Mouse (Mus musculus): ENCODE data around the gene Rora. TPM values are rescaled to one million over a fixed set of nuclear protein-coding genes. Genes with fewer than 3 reads are reported as not detected.

The Rora gene
- polyA plus RNA-seq, 1 experiment from 2014 or later, result 12.3 TPM

- H3K9me3 ChIP-seq (ENCODE audit: control insufficient read depth, low read length), result no peaks in the 10 kb centered on the region
- H3K9ac ChIP-seq (ENCODE audit: low read depth, low read length), result no peak overlapping the region
- no peak overlapping the region for H3K27ac ChIP-seq (replicated peaks; ENCODE audit: low read depth, low read length)
- DNase-seq (ENCODE audit: low spot score) (no peak), ATAC-seq (ENCODE audit: low read depth) (no peak)
- H3K27me3 ChIP-seq (replicated peaks; ENCODE audit: control insufficient read depth, insufficient read depth, low read length), result no peaks in the 10 kb centered on the region
- 45% methylated on average over 7 of the region's 7 CpGs for WGBS
- H3K4me1 ChIP-seq (ENCODE audit: control insufficient read depth, insufficient read depth, low read length), result no peaks in the 10 kb centered on the region
- H3K4me3 ChIP-seq (ENCODE audit: low read depth, low read length), result no peak overlapping the region
- H3K36me3 ChIP-seq (ENCODE audit: control insufficient read depth, insufficient read depth, low read length), result no peaks in the 10 kb centered on the region
- H3K4me2 ChIP-seq (ENCODE audit: low read depth, low read length), result no peak overlapping the region
These were observed 617.3 kb downstream of the Rora start for GRCm38 (mm10) chr9:69270931-69271330.

DNA sequence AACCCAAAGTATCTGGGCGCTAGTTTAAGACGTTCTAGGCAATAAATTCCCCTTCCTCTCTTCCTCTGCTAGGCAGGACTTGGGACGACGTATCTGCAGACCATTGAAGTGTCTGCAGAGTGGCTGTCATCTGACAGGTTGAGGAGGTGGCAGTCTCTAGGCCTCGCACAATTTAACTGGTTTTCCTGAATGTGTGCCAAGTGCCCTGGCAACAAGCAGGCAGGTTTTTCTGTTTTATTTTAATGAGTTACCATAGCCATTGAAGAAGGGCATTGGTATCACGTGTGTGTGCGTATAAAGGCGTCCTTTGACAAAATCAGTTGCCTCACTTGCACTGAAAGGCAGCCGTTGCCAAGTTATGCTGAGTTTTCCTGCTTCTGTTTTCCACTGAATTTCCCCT lies 619.3 kb downstream of the Rora start:
- Histone ChIP-seq H3K27ac (replicated peaks; ENCODE audit: low read depth, low read length) (no peak overlapping the region), H3K4me1 (ENCODE audit: control insufficient read depth, insufficient read depth, low read length) (no peaks in the 10 kb centered on the region), H3K4me2 (ENCODE audit: low read depth, low read length) (no peak overlapping the region), H3K36me3 (ENCODE audit: control insufficient read depth, insufficient read depth, low read length) (no peaks in the 10 kb centered on the region), H3K9ac (ENCODE audit: low read depth, low read length) (no peak overlapping the region), H3K4me3 (ENCODE audit: low read depth, low read length) (no peak overlapping the region), H3K9me3 (ENCODE audit: control insufficient read depth, low read length) (no peaks in the 10 kb centered on the region), H3K27me3 (replicated peaks; ENCODE audit: control insufficient read depth, insufficient read depth, low read length) (no peaks in the 10 kb centered on the region)
- WGBS, result 78% methylated on average over 9 of the region's 9 CpGs
- no peak for ATAC-seq (ENCODE audit: low read depth)
- peak; percentile 18 for DNase-seq (ENCODE audit: low spot score)

GRCm38 (mm10) chr9:69274766-69275485 lies 621.3 kb downstream of the Rora start:
- Histone ChIP-seq H3K27me3 (replicated peaks; ENCODE audit: control insufficient read depth, insufficient read depth, low read length) (no peaks in the 10 kb centered on the region), H3K4me3 (ENCODE audit: low read depth, low read length) (no peak overlapping the region), H3K4me1 (ENCODE audit: control insufficient read depth, insufficient read depth, low read length) (no peaks in the 10 kb centered on the region), H3K36me3 (ENCODE audit: control insufficient read depth, insufficient read depth, low read length) (no peaks in the 10 kb centered on the region), H3K27ac (replicated peaks; ENCODE audit: low read depth, low read length) (no peak overlapping the region), H3K9ac (ENCODE audit: low read depth, low read length) (no peak overlapping the region), H3K9me3 (ENCODE audit: control insufficient read depth, low read length) (no peaks in the 10 kb centered on the region), H3K4me2 (ENCODE audit: low read depth, low read length) (no peak overlapping the region)
- DNase-seq (ENCODE audit: low spot score), result no peak
- ATAC-seq (ENCODE audit: low read depth), result no peak
- WGBS, result 67% methylated on average over 10 of the region's 10 CpGs

GRCm38 (mm10) chr9:69277256-69277655 lies 623.7 kb downstream of the Rora start:
- H3K4me2 ChIP-seq (ENCODE audit: low read depth, low read length), result no peak overlapping the region
- no peaks in the 10 kb centered on the region for H3K4me1 ChIP-seq (ENCODE audit: control insufficient read depth, insufficient read depth, low read length)
- DNase-seq (ENCODE audit: low spot score), result no peak
- H3K9me3 ChIP-seq (ENCODE audit: control insufficient read depth, low read length), result 0 out of 2 replicates have a peak, but pooled peaks cover 1% of the 10 kb centered on the region
- no peak overlapping the region for H3K27ac ChIP-seq (replicated peaks; ENCODE audit: low read depth, low read length)
- no peaks in the 10 kb centered on the region for H3K27me3 ChIP-seq (replicated peaks; ENCODE audit: control insufficient read depth, insufficient read depth, low read length)
- ATAC-seq (ENCODE audit: low read depth), result no peak
- no peak overlapping the region for H3K4me3 ChIP-seq (ENCODE audit: low read depth, low read length)
- H3K36me3 ChIP-seq (ENCODE audit: control insufficient read depth, insufficient read depth, low read length), result no peaks in the 10 kb centered on the region
- H3K9ac ChIP-seq (ENCODE audit: low read depth, low read length), result no peak overlapping the region
- 54% methylated on average over 10 of the region's 10 CpGs for WGBS

DNA sequence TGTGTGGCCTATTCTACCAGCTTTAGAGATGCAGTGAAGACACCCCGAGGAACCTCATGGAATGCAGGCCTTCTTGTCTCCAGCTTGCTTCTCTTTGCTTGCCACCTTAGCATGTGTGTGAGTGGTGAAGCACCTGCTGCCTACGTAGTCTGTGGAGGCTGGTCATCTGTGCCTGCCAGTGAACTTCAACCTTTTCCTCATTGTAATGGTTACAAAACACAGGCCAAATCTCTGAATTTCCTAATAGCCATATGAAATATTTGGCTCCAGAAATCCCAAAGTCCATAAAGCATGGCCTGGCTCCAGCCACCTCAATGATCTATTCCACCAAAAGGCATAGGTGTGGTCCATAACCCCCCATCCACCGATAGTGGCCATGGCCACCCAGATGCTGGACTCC lies 631.4 kb downstream of the Rora start:
- no peaks in the 10 kb centered on the region for H3K27me3 ChIP-seq (replicated peaks; ENCODE audit: control insufficient read depth, insufficient read depth, low read length)
- no peak for DNase-seq (ENCODE audit: low spot score)
- H3K9me3 ChIP-seq (ENCODE audit: control insufficient read depth, low read length), result 0 out of 2 replicates have a peak, but pooled peaks cover 4% of the 10 kb centered on the region
- WGBS, result 92% methylated on average over 3 of the region's 3 CpGs
- H3K27ac ChIP-seq (replicated peaks; ENCODE audit: low read depth, low read length), result no peak overlapping the region
- no peak overlapping the region for H3K4me3 ChIP-seq (ENCODE audit: low read depth, low read length)
- peaks cover 9% of the 10 kb centered on the region; the same call in 1 of the 2 replicates for H3K4me1 ChIP-seq (ENCODE audit: control insufficient read depth, insufficient read depth, low read length)
- no peak for ATAC-seq (ENCODE audit: low read depth)
- no peaks in the 10 kb centered on the region for H3K36me3 ChIP-seq (ENCODE audit: control insufficient read depth, insufficient read depth, low read length)
- H3K9ac ChIP-seq (ENCODE audit: low read depth, low read length), result no peak overlapping the region
- no peak overlapping the region for H3K4me2 ChIP-seq (ENCODE audit: low read depth, low read length)

GRCm38 (mm10) chr9:69288113-69288512 lies 634.5 kb downstream of the Rora start:
- Histone ChIP-seq H3K9me3 (ENCODE audit: control insufficient read depth, low read length) (no peaks in the 10 kb centered on the region), H3K27me3 (replicated peaks; ENCODE audit: control insufficient read depth, insufficient read depth, low read length) (peaks cover 8% of the 10 kb centered on the region), H3K4me3 (ENCODE audit: low read depth, low read length) (no peak overlapping the region), H3K36me3 (ENCODE audit: control insufficient read depth, insufficient read depth, low read length) (no peaks in the 10 kb centered on the region), H3K27ac (replicated peaks; ENCODE audit: low read depth, low read length) (no peak overlapping the region), H3K4me1 (ENCODE audit: control insufficient read depth, insufficient read depth, low read length) (peaks cover 29% of the 10 kb centered on the region), H3K9ac (ENCODE audit: low read depth, low read length) (no peak overlapping the region), H3K4me2 (ENCODE audit: low read depth, low read length) (no peak overlapping the region)
- ATAC-seq (ENCODE audit: low read depth), result no peak
- DNase-seq (ENCODE audit: low spot score), result no peak
- 64% methylated on average over 1 of the region's 1 CpGs for WGBS

DNA sequence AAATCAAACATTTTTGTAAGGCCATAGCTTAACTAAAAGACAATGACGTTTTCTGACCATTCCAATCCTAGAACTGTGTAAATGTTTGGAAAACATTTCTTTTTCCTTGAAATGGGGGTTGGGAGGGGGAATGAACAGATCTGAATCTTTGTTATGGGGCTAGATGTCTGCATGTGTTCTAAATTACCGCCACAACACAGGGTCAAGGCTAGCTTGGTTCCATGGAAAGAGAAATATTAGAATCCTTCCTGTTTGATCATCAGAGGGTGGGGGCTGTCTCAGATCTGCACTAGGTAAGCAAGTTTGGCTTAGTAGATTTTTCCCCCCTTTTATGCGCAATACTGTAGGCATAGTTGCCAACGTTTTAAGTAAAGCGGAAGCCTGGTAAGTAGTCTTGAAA lies 635.0 kb downstream of the Rora start:
- no peak for DNase-seq (ENCODE audit: low spot score)
- WGBS, result 27% methylated on average over 5 of the region's 5 CpGs

DNA sequence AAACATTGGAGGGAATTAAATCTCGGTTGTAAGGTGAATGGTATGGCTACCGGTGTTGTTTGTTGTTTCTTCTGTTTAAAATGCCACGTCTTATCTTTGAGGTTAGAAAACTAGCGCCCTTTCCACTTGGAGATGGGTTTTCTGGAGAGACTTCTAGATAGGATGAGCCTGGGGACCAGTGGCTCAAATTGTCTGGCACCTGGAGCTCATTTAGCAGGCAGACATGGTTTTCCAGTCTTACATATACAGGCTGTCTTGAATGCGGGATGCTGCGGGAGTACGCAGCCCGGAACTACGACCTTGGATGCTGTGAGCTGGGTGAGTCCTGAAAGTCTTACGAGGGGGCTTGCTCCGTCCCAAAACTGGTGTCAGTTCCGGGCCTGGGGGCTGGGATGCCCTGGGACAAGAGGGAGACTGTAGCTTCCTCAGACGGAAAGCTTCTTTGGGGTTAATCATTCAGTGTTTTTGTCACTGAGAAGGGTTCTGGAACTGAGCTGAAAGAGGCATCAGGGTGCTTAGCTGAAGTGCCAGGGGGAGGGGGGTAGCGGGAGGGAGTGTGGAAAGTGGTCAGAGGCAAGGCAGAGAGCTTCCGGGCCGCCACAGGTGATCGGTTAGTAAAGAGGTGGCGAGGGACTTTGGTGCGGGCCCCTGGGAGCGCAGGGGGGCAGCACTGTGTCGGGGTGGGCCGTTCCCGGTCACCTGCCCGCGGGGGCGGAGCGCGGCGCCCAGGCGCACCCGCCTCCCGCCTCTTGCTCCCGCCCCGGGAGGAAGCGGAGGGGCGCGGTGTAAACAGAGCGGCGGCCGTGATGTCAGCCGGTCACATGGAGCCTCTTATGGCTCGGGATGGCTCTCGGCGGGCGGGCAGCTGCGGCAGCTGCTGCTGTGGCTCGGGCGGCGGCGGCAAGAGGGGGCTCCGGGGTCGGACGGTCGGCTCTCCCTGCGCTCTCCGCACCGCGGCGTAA lies 635.8 kb downstream of the Rora start:
- Histone ChIP-seq H3K27me3 (replicated peaks; ENCODE audit: control insufficient read depth, insufficient read depth, low read length) (peaks cover 11% of the 10 kb centered on the region), H3K4me1 (ENCODE audit: control insufficient read depth, insufficient read depth, low read length) (peaks cover 35% of the 10 kb centered on the region), H3K36me3 (ENCODE audit: control insufficient read depth, insufficient read depth, low read length) (no peaks in the 10 kb centered on the region), H3K4me3 (ENCODE audit: low read depth, low read length) (peak overlapping the region; percentile 76), H3K27ac (replicated peaks; ENCODE audit: low read depth, low read length) (peak overlapping the region; percentile 63), H3K9me3 (ENCODE audit: control insufficient read depth, low read length) (no peaks in the 10 kb centered on the region), H3K4me2 (ENCODE audit: low read depth, low read length) (peak overlapping the region; percentile 95), H3K9ac (ENCODE audit: low read depth, low read length) (peak overlapping the region; percentile 80)
- WGBS, result 3% methylated on average over 20 of the region's 59 CpGs
- ATAC-seq (ENCODE audit: low read depth) (peak; percentile 94), DNase-seq (ENCODE audit: low spot score) (peak; percentile 95)

More for the DNA sequence above, 635.0 kb downstream of the Rora start:
- Histone ChIP-seq H3K9me3 (ENCODE audit: control insufficient read depth, low read length) (no peaks in the 10 kb centered on the region), H3K4me1 (ENCODE audit: control insufficient read depth, insufficient read depth, low read length) (peaks cover 33% of the 10 kb centered on the region), H3K9ac (ENCODE audit: low read depth, low read length) (no peak overlapping the region), H3K4me2 (ENCODE audit: low read depth, low read length) (peak overlapping the region; percentile 95), H3K27ac (replicated peaks; ENCODE audit: low read depth, low read length) (no peak overlapping the region), H3K36me3 (ENCODE audit: control insufficient read depth, insufficient read depth, low read length) (no peaks in the 10 kb centered on the region), H3K4me3 (ENCODE audit: low read depth, low read length) (peak overlapping the region; percentile 76; the same call in 1 of the 2 replicates), H3K27me3 (replicated peaks; ENCODE audit: control insufficient read depth, insufficient read depth, low read length) (peaks cover 9% of the 10 kb centered on the region)
- no peak for ATAC-seq (ENCODE audit: low read depth)
